Mouse (Mus musculus): ENCODE results near the gene Arap1. TPM values are rescaled to one million over a fixed set of nuclear protein-coding genes. Genes with fewer than 3 reads are reported as not detected.

Gene Arap1
- polyA plus RNA-seq, 1 experiment from 2014 or later, result 92.5 TPM

DNA sequence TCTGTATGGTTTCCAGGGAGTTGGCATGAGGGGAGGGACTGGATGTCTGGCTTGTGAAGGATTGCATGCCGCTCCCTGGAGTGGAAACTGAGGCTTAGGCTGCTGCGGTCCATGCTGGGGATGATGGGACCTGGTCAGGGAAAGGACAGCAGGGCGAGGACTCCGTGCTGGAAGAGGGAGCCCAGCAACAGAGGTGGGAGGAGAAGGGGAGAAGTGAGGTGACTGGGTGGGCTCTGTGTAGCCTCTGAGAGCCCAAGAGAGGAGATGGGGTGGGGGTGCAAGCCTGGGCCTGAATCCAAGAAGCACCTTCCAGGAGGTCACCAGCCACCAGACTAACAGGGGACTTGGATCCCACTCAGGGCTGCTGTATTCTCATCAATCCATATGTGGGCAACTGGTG lies 108.5 kb downstream of the Arap1 start:
- no peak overlapping the region for H3K9ac ChIP-seq (ENCODE audit: low read depth, low read length)
- H3K36me3 ChIP-seq (ENCODE audit: control insufficient read depth, insufficient read depth, low read length), result no peaks in the 10 kb centered on the region
- no peak for ATAC-seq (ENCODE audit: low FRiP score, low TSS enrichment)
- 59% methylated on average over 4 of the region's 4 CpGs for WGBS
- H3K4me2 ChIP-seq (replicated peaks; ENCODE audit: low read depth, low read length), result no peak overlapping the region
- no peaks in the 10 kb centered on the region for H3K9me3 ChIP-seq (ENCODE audit: control insufficient read depth, low read length)
- no peak overlapping the region for H3K4me3 ChIP-seq (ENCODE audit: low read length)
- peaks cover 11% of the 10 kb centered on the region for H3K27me3 ChIP-seq (ENCODE audit: control insufficient read depth, insufficient read depth, low read length)
- 0 out of 2 replicates have a peak, but pooled peaks cover 4% of the 10 kb centered on the region for H3K4me1 ChIP-seq (ENCODE audit: control insufficient read depth, insufficient read depth, low read length)
- no peak overlapping the region for H3K27ac ChIP-seq (ENCODE audit: low read depth, low read length)

DNA sequence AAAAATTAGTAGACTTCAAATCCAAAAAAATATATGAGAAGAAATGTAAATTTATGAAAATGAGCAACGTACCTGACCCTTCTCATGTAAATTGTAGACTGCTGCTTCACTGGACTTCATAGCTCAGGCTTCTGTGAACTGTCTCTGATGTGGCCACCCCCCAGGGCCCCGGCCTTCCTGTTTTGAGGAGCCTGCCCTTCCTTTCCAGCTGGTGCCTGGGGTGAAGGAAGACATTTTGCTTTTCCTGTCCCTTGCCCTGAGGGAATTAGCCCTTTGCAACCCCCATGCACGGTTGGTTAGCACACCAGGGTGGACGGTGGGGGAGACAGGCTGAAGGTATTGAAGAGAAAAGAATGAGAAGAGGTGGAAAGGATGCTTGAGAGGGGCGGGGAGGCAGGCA lies 108.9 kb downstream of the Arap1 start:
- ATAC-seq (ENCODE audit: low FRiP score, low TSS enrichment), result no peak
- Histone ChIP-seq H3K4me1 (ENCODE audit: control insufficient read depth, insufficient read depth, low read length) (0 out of 2 replicates have a peak, but pooled peaks cover 6% of the 10 kb centered on the region), H3K27me3 (ENCODE audit: control insufficient read depth, insufficient read depth, low read length) (peaks cover 9% of the 10 kb centered on the region), H3K4me2 (replicated peaks; ENCODE audit: low read depth, low read length) (no peak overlapping the region), H3K4me3 (ENCODE audit: low read length) (no peak overlapping the region), H3K27ac (ENCODE audit: low read depth, low read length) (no peak overlapping the region), H3K9ac (ENCODE audit: low read depth, low read length) (no peak overlapping the region), H3K9me3 (ENCODE audit: control insufficient read depth, low read length) (no peaks in the 10 kb centered on the region), H3K36me3 (ENCODE audit: control insufficient read depth, insufficient read depth, low read length) (no peaks in the 10 kb centered on the region)
- WGBS, result 35% methylated on average over 5 of the region's 5 CpGs

DNA sequence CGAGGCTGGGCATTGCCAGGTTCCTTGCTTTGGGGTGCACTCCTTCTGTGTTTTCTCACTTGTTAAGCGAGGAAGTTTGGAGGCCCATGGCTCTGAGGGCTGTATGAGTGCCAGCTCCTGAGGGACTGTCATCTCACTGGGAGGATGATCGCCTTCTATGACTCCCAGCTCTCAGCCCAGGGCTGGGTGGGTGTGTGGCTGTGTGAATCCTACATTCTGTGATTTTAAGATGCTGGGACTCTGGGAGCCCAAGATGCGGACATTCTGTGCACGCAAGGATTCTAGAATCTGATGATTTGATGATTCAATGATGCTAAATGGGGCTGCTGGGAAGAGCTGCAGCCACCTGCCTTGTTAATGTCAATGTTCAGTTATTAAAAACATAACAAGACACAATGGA lies 109.4 kb downstream of the Arap1 start:
- peaks cover 4% of the 10 kb centered on the region for H3K27me3 ChIP-seq (ENCODE audit: control insufficient read depth, insufficient read depth, low read length)
- H3K4me2 ChIP-seq (replicated peaks; ENCODE audit: low read depth, low read length), result no peak overlapping the region
- H3K4me1 ChIP-seq (ENCODE audit: control insufficient read depth, insufficient read depth, low read length), result peaks cover 8% of the 10 kb centered on the region; the same call in 1 of the 2 replicates
- no peaks in the 10 kb centered on the region for H3K36me3 ChIP-seq (ENCODE audit: control insufficient read depth, insufficient read depth, low read length)
- 84% methylated on average over 5 of the region's 5 CpGs for WGBS
- no peak overlapping the region for H3K27ac ChIP-seq (ENCODE audit: low read depth, low read length)
- no peaks in the 10 kb centered on the region for H3K9me3 ChIP-seq (ENCODE audit: control insufficient read depth, low read length)
- no peak overlapping the region for H3K4me3 ChIP-seq (ENCODE audit: low read length)
- no peak overlapping the region for H3K9ac ChIP-seq (ENCODE audit: low read depth, low read length)
- no peak for ATAC-seq (ENCODE audit: low FRiP score, low TSS enrichment)

DNA sequence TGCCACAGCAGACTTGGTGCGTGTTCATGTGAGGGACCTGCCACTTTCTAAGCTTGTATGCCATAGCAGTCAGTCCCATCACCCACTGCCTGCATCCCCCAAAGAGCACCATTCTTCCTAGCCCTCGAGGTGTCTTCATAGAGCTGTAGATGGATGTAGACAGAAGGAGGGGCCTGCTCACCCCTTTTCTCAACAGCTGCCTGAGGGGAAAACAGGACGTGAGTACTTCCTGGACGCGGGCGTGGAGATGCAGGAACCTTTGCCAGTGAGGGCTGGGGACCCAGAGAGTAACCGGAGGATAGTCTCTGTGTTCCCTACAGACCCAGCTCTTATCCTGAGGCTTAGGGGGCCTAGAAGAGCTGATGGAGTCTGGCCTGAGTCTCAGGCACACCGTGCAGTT lies 109.9 kb downstream of the Arap1 start:
- ATAC-seq (ENCODE audit: low FRiP score, low TSS enrichment), result no peak
- Histone ChIP-seq H3K27me3 (ENCODE audit: control insufficient read depth, insufficient read depth, low read length) (no peaks in the 10 kb centered on the region; the same call in none of the 2 replicates), H3K4me2 (replicated peaks; ENCODE audit: low read depth, low read length) (no peak overlapping the region), H3K36me3 (ENCODE audit: control insufficient read depth, insufficient read depth, low read length) (no peaks in the 10 kb centered on the region), H3K4me1 (ENCODE audit: control insufficient read depth, insufficient read depth, low read length) (peaks cover 13% of the 10 kb centered on the region), H3K9ac (ENCODE audit: low read depth, low read length) (no peak overlapping the region), H3K9me3 (ENCODE audit: control insufficient read depth, low read length) (no peaks in the 10 kb centered on the region), H3K27ac (ENCODE audit: low read depth, low read length) (no peak overlapping the region), H3K4me3 (ENCODE audit: low read length) (no peak overlapping the region)
- 66% methylated on average over 8 of the region's 8 CpGs for WGBS

DNA sequence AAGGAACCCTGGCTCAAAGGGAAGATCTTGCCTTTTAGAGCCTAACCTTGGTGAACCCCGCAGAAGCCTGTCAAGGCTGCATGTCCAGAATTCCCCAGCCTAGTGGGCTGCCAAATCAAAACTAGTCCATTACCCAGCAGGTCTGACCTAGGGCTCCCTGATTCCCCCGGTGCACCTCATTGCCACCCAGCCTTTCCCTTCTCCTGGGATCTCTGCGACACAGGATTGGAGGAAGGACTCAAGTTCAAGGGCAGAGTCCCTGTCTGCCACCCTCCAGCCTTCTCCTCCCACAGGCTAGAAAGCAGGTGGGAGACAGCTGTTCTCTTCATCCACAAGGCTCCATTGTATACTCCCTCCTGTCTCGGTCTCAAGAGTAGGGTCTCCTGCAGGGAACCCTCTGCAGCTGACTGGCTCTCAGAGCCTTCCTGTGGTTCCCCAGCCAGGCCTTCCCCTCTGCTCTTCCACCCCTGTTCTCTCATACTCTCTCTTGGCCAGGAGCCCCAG lies 110.5 kb downstream of the Arap1 start:
- Histone ChIP-seq H3K27ac (ENCODE audit: low read depth, low read length) (no peak overlapping the region), H3K4me3 (ENCODE audit: low read length) (no peak overlapping the region), H3K4me1 (ENCODE audit: control insufficient read depth, insufficient read depth, low read length) (peaks cover 13% of the 10 kb centered on the region), H3K9ac (ENCODE audit: low read depth, low read length) (no peak overlapping the region), H3K27me3 (ENCODE audit: control insufficient read depth, insufficient read depth, low read length) (no peaks in the 10 kb centered on the region; the same call in 1 of the 2 replicates), H3K4me2 (replicated peaks; ENCODE audit: low read depth, low read length) (no peak overlapping the region), H3K36me3 (ENCODE audit: control insufficient read depth, insufficient read depth, low read length) (no peaks in the 10 kb centered on the region), H3K9me3 (ENCODE audit: control insufficient read depth, low read length) (no peaks in the 10 kb centered on the region)
- ATAC-seq (ENCODE audit: low FRiP score, low TSS enrichment), result no peak
- WGBS, result 62% methylated on average over 4 of the region's 4 CpGs

DNA sequence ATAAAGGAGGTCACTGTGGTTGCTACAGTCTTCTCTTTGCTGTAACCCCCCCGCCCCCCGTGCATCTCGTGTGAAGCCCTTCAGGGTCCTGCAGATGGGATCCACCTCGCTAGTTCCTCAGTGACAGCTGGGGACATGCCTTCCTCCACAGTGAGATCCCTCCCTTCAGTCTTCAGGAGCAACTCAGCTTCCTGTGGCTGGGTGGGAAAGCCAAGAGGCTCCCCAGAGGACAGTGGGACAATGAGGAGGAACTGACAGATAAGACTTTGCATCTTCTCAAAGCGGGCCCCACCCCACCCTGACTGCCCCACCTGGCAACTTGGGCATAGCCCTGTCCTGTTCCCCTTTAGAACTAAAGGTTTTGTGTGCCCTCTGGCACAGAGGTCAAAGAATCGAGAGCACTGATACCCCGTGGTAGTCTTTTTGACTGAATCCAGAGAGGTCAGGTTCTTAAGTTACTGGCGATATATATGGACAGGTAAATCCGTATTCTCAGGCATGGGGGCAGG lies 111.5 kb downstream of the Arap1 start:
- 72% methylated on average over 9 of the region's 9 CpGs for WGBS
- Histone ChIP-seq H3K9ac (ENCODE audit: low read depth, low read length) (no peak overlapping the region), H3K27ac (ENCODE audit: low read depth, low read length) (no peak overlapping the region), H3K36me3 (ENCODE audit: control insufficient read depth, insufficient read depth, low read length) (no peaks in the 10 kb centered on the region), H3K4me3 (ENCODE audit: low read length) (no peak overlapping the region), H3K9me3 (ENCODE audit: control insufficient read depth, low read length) (no peaks in the 10 kb centered on the region), H3K27me3 (ENCODE audit: control insufficient read depth, insufficient read depth, low read length) (no peaks in the 10 kb centered on the region; the same call in 1 of the 2 replicates), H3K4me1 (ENCODE audit: control insufficient read depth, insufficient read depth, low read length) (peaks cover 17% of the 10 kb centered on the region), H3K4me2 (replicated peaks; ENCODE audit: low read depth, low read length) (no peak overlapping the region)
- no peak for ATAC-seq (ENCODE audit: low FRiP score, low TSS enrichment)

DNA sequence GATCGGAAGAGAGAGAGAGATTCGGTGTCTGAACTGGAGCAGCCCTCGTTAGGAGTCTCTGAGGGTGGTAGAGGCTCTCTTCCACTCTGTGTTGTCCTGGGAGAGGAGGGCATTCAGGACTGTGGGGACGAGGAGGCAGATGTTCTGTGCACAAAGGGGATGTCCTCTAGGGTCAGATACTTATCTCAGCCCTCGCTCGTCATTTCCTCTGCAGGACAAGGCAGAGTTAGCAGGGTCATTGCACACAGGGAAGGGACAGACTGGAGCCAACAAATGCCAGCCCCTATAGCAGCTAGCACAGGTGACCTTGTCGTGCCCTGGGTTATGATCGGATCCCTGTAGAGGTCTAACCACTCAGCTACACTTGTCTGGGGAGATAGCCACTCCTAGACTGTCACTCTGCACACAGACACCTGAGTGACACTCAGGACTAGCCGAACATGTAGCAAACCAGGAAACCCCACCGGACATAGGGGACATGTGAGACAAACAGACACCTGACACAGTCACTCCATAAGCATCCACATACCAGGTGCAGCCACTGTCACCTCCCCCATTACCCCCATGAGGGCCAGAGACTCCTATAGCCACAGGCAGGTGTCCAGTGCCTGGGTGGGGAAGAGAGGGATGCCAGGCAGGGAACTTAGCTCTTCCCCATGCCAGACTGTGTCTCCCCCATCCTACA lies 112.2 kb downstream of the Arap1 start:
- Histone ChIP-seq H3K9ac (ENCODE audit: low read depth, low read length) (no peak overlapping the region), H3K27me3 (ENCODE audit: control insufficient read depth, insufficient read depth, low read length) (no peaks in the 10 kb centered on the region; the same call in 1 of the 2 replicates), H3K4me2 (replicated peaks; ENCODE audit: low read depth, low read length) (no peak overlapping the region), H3K4me1 (ENCODE audit: control insufficient read depth, insufficient read depth, low read length) (peaks cover 17% of the 10 kb centered on the region), H3K27ac (ENCODE audit: low read depth, low read length) (no peak overlapping the region), H3K9me3 (ENCODE audit: control insufficient read depth, low read length) (no peaks in the 10 kb centered on the region), H3K4me3 (ENCODE audit: low read length) (no peak overlapping the region), H3K36me3 (ENCODE audit: control insufficient read depth, insufficient read depth, low read length) (no peaks in the 10 kb centered on the region)
- 51% methylated on average over 10 of the region's 10 CpGs for WGBS
- ATAC-seq (ENCODE audit: low FRiP score, low TSS enrichment), result no peak

DNA sequence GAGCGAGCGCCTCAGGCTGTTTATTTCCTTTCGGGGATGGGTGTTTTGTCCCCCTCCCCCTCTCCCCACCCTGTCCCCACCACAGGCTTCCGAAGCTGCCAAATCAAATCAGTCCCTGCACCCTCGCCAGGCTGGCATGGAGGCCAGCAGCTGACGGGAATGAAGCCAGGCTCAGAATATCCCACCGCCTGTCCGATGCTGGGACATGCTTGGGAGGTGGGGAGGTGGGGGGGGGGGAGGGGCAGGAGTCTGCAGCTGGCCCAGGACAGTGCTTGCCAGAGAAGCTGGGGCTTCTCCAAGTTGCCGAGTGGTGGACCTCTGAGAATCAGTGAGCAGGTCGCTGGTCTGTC lies 112.7 kb downstream of the Arap1 start:
- no peak overlapping the region for H3K4me2 ChIP-seq (replicated peaks; ENCODE audit: low read depth, low read length)
- H3K27me3 ChIP-seq (ENCODE audit: control insufficient read depth, insufficient read depth, low read length), result no peaks in the 10 kb centered on the region
- H3K36me3 ChIP-seq (ENCODE audit: control insufficient read depth, insufficient read depth, low read length), result no peaks in the 10 kb centered on the region
- peaks cover 19% of the 10 kb centered on the region for H3K4me1 ChIP-seq (ENCODE audit: control insufficient read depth, insufficient read depth, low read length)
- H3K9me3 ChIP-seq (ENCODE audit: control insufficient read depth, low read length), result no peaks in the 10 kb centered on the region
- H3K4me3 ChIP-seq (ENCODE audit: low read length), result no peak overlapping the region
- no peak for ATAC-seq (ENCODE audit: low FRiP score, low TSS enrichment)
- H3K27ac ChIP-seq (ENCODE audit: low read depth, low read length), result no peak overlapping the region
- 61% methylated on average over 10 of the region's 10 CpGs for WGBS
- H3K9ac ChIP-seq (ENCODE audit: low read depth, low read length), result no peak overlapping the region

DNA sequence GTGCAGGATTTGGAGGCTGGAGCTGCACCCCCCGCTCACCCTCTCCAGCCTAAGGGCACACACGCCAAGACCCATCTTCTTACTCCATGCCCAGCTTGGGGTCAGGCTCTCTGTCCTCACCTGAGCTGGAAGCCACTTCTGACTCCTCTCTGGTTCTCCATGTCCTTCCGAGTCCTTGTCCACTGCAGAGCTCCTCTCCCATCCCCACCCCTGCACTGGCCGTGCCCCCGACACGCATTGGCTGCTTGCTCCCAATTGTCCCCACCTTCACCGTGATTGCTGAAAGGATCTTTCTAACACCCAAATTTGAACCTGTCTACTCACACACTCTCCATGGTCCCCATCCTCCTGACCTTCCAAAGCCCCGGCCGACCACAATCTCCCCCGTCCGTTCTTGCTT lies 113.7 kb downstream of the Arap1 start:
- no peak overlapping the region for H3K4me2 ChIP-seq (replicated peaks; ENCODE audit: low read depth, low read length)
- no peaks in the 10 kb centered on the region for H3K9me3 ChIP-seq (ENCODE audit: control insufficient read depth, low read length)
- H3K4me3 ChIP-seq (ENCODE audit: low read length), result no peak overlapping the region
- no peaks in the 10 kb centered on the region for H3K27me3 ChIP-seq (ENCODE audit: control insufficient read depth, insufficient read depth, low read length)
- no peaks in the 10 kb centered on the region for H3K36me3 ChIP-seq (ENCODE audit: control insufficient read depth, insufficient read depth, low read length)
- 69% methylated on average over 11 of the region's 11 CpGs for WGBS
- peaks cover 23% of the 10 kb centered on the region for H3K4me1 ChIP-seq (ENCODE audit: control insufficient read depth, insufficient read depth, low read length)
- no peak for ATAC-seq (ENCODE audit: low FRiP score, low TSS enrichment)
- H3K9ac ChIP-seq (ENCODE audit: low read depth, low read length), result no peak overlapping the region
- H3K27ac ChIP-seq (ENCODE audit: low read depth, low read length), result no peak overlapping the region
